Mouse (Mus musculus) lung, adult 18-20 months (tissue): ENCODE results near the gene Khk.
"Not testable (repeated sequence)": the region's sequence is repeated elsewhere in the genome, so short reads cannot be mapped to it uniquely, and the experiment has no call there.

Source experiments
- DNase-seq, 2 experiments: peaks; one replicate each; pipeline ENCODE4 v3.0.0; 2022; ENCODE audit warnings: mixed read lengths in 2 of 2

Khk gene

GRCm38 (mm10) chr5:30921256-30922033, at the start of gene Khk:
TSS of gene Khk (plus strand) at chr5:30921431.
- DNase-seq, result peak; percentile 88 to 92

GRCm38 (mm10) chr5:30872574-30872973, 48.7 kb upstream of the Khk start:
- no peak for DNase-seq

GRCm38 (mm10) chr5:30874365-30874764, 46.9 kb upstream of the Khk start:
- no peak for DNase-seq

GRCm38 (mm10) chr5:30878616-30879015, 42.6 kb upstream of the Khk start:
- DNase-seq, result no peak

- DNase-seq, result no peak
These were observed 41.8 kb upstream of the Khk start for GRCm38 (mm10) chr5:30879347-30879943.

- not testable (repeated sequence) for DNase-seq
These were observed 39.4 kb upstream of the Khk start for GRCm38 (mm10) chr5:30881839-30882238.

GRCm38 (mm10) chr5:30886209-30886608, 35.0 kb upstream of the Khk start:
- no peak for DNase-seq

GRCm38 (mm10) chr5:30886731-30887130, 34.5 kb upstream of the Khk start:
- DNase-seq, result no peak

GRCm38 (mm10) chr5:30887331-30887761, 33.9 kb upstream of the Khk start:
- peak; percentile 77 to 82 for DNase-seq

GRCm38 (mm10) chr5:30887858-30888336, 33.3 kb upstream of the Khk start:
- DNase-seq, result peak; percentile 93

- DNase-seq, result peak; percentile 91 to 92
These were observed 32.7 kb upstream of the Khk start, which contains the start of gene Agbl5 for GRCm38 (mm10) chr5:30888337-30889087. TSS of gene Agbl5 (plus strand) at chr5:30888694.

GRCm38 (mm10) chr5:30889088-30889754, 32.0 kb upstream of the Khk start:
- peak; percentile 68 to 73 for DNase-seq

- no peak for DNase-seq
These were observed 30.9 kb upstream of the Khk start for GRCm38 (mm10) chr5:30890375-30890774.

GRCm38 (mm10) chr5:30901860-30902259, 19.4 kb upstream of the Khk start:
- DNase-seq, result no peak

- DNase-seq, result peak; percentile 98
These were observed 13.7 kb upstream of the Khk start, which contains the start of gene Ost4 for GRCm38 (mm10) chr5:30907413-30908059. TSS of gene Ost4 (minus strand) at chr5:30907788.

GRCm38 (mm10) chr5:30908426-30909299, 12.6 kb upstream of the Khk start:
- DNase-seq, result no peak

GRCm38 (mm10) chr5:30909300-30909659, 12.0 kb upstream of the Khk start:
- no peak for DNase-seq

- DNase-seq, result no peak
These were observed 11.4 kb upstream of the Khk start for GRCm38 (mm10) chr5:30909863-30910262.

GRCm38 (mm10) chr5:30910481-30910880, 10.8 kb upstream of the Khk start:
- DNase-seq, result no peak

- DNase-seq, result no peak
These were observed 9.1 kb upstream of the Khk start for GRCm38 (mm10) chr5:30912156-30912555.
